Mouse (Mus musculus): ENCODE measurements around the gene Zfp617.

GRCm38 (mm10) chr8:71922567-71923401 lies 14.3 kb downstream of the Zfp617 start:
- no peak for TF ChIP-seq FLI1 (IDR thresholded peaks at IDR 0.05; ENCODE audit: low read length)
- no peak for TF ChIP-seq GATA1 (IDR thresholded peaks at IDR 0.05; ENCODE audit: borderline replicate concordance, low read length)

All from megakaryocyte, embryonic 14.5 days (primary cell).